Mouse (Mus musculus): ENCODE measurements around the gene Med25.

- no peak for TF ChIP-seq GATA1 (IDR thresholded peaks at IDR 0.05; ENCODE audit: borderline replicate concordance, low read length)
- no peak for TF ChIP-seq FLI1 (IDR thresholded peaks at IDR 0.05; ENCODE audit: low read length)
Measured at GRCm38 (mm10) chr7:44855036-44855435, 37.5 kb downstream of the Med25 start.
